Mouse (Mus musculus): ENCODE data around the gene Pcbp2.

Pcbp2 gene

GRCm38 (mm10) chr15:102507561-102507960 is 37.2 kb downstream of the Pcbp2 start:
- DNase-seq (ENCODE audit: low spot score) = no peak

DNA sequence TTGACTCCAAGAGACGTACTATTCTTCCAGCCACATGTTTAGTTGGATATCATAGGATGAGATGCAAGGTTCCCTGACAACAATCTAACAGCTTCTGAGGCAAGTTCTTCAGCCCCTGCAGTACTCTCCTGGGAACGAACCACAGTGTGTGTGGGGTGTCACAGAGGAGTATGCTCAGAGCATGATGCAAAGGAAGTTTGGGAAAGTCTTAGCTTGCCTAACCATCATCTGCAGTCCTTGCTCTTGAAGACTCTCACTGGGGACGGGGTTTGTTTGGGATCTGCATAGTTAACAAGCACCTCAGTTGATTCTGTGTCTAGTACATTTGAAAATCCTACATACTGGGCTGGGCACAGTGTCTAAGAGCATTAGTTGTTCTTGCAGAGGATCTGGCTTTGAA is 38.0 kb downstream of the Pcbp2 start:
- DNase-seq (ENCODE audit: low spot score) = no peak

DNA sequence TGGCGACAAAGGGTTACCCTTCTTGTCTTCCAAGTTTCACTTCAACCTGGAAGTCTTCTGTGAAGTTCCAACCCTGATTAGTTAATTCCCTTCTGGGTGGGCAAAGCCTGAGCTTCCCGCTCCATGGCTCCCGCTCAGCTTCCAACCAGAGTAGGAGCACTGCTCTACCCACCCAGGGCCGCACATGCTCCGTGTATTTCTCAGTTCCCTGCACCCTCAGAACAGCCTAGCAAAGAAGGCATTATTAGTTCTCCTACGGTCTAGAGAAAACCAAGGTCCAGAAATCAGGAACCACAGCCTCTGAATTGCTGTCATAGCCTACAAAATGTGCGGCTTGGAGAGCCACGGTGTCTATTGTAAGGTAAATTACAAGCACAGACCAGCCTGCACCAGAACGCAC is 39.8 kb downstream of the Pcbp2 start:
- no peak for DNase-seq (ENCODE audit: low spot score)

DNA sequence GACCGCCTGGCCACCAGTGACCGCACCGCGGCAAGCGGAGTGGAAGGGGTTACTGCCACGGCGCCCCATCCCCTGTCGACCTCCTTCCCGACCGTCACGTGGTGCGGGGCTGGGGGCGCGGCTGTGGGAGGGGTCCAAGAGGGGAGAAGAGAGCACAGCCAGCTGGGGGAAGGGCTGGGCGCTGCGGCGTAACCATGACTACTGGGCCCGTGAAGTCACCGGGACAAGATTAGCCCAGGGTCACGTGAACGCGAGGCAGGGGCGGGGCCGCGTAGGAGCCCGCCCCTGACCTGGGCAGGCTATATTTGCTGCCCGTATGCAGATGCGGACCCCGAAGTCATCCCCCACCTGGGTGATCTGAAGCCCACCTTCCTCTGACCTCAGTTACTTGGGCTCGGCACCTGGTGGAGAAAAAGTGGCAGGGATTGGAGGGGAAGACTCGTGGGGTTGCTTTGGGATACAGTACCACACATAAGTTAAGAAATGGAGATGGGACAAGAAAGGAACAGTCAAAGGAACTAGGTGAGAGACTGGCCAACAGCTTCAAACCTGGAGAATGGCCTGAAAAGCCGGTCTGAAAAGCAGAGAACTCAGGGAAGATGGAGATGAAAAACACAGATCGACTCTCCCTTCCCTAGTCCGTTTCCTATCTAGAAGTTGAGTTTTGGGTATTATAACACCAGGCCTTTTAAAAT is 40.4 kb downstream of the Pcbp2 start:
- peak; percentile 58 for DNase-seq (ENCODE audit: low spot score)

GRCm38 (mm10) chr15:102511285-102511833 is 41.0 kb downstream of the Pcbp2 start:
- no peak for DNase-seq (ENCODE audit: low spot score)

- DNase-seq (ENCODE audit: low spot score) = no peak
Measured at GRCm38 (mm10) chr15:102512010-102512409, 41.7 kb downstream of the Pcbp2 start.

GRCm38 (mm10) chr15:102512471-102512870 is 42.1 kb downstream of the Pcbp2 start:
- DNase-seq (ENCODE audit: low spot score) = no peak

DNA sequence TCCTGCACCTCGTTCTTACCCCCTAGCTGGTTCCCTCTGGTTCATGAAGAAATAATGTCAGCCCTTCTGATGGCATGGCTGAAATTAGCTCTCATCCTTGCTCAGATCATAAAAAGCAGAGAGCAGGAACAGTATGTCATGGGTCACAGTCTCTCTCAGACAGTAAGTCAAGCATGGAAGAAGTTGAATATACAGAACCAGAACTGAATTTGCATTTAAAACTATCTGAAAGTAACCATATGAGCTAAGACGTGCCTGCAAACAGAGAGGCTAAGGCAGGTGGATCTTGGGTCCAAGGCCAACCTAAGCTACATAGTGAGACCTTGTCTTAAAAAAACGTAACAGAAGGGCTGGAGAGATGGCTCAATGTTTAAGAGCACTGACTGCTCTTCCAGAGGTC is 42.7 kb downstream of the Pcbp2 start:
- no peak for DNase-seq (ENCODE audit: low spot score)

DNA sequence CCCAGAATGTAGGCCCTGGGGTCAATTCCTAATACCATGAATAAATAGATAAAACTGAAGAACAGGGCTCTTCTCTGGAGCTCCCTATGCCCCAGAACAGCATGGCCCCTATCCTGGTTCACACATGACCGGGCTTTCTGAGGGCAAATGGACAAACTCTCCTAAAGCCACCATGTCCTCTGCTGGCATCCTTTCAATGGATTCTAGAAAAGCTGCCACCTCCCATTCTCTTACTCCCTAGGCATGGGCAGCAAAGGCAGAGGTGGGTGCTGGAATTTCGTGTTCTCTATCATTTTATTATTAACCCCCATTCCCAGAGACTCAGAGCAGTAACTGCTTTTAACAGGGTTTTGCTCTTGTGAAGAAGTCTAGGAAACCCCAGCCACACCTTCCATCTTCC is 44.9 kb downstream of the Pcbp2 start:
- no peak for DNase-seq (ENCODE audit: low spot score)

DNA sequence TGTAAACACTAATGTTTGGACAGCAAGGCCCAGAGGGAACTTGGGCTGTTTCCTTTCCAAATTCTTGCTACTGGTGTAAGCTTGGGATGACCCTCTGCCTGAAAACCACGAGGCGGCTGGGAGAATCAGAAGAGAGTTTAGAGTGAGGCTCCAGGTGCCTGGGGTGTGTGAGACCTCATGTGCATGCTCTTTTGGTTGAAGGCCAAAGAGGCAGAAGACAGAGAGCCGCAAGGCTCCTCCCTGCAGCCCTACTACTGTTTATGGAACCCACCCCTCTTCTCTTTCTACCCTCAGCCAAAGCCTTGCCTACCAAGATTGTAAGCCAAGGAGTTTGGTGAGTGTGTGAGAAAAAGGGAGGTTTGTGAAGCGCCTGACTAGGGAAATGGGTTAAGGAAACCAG is 45.5 kb downstream of the Pcbp2 start:
- no peak for DNase-seq (ENCODE audit: low spot score)

DNA sequence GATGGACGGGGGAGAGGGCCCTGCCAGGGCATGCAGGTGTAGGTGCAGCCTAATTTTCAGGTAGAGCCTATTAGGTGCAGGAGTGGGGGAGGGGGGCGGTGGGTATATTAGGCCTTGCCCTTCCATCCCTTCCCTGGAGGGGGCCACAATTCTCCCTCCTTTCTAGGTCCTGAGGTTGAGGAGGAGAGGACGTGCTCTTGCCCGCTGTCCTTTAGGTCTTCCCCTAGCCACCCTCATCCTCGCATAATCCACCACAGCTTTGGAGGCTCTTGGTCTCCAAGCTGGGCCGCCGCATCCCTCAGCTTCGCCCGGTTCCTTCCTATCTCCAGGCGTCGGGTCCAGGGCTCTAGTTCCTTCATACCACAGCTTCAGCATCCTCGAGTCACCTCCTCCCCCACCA is 46.0 kb downstream of the Pcbp2 start:
- no peak for DNase-seq (ENCODE audit: low spot score)

- peak; percentile 35 for DNase-seq (ENCODE audit: low spot score)
Measured at GRCm38 (mm10) chr15:102516728-102517404, 46.5 kb downstream of the Pcbp2 start, which contains the start of gene Map3k12. Map3k12 (minus strand) TSS chr15:102517064.

DNA sequence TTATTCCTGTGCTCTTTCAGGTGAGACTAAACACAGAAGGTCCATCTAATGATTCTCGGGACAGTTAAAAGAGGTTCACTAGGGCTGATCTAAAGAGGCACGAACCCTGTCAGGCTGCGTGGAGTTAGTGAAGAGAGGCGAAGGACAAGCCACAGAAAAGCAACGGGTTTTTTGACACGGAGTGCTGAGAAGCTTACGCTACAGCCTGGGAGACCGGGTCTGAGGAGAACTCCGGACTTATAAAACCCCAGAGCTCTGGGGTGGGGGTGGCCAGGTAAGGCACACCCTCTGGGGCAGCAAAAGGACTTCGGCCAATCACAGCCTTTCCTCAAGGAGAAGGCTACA is 47.3 kb downstream of the Pcbp2 start:
- DNase-seq (ENCODE audit: low spot score) = no peak

DNA sequence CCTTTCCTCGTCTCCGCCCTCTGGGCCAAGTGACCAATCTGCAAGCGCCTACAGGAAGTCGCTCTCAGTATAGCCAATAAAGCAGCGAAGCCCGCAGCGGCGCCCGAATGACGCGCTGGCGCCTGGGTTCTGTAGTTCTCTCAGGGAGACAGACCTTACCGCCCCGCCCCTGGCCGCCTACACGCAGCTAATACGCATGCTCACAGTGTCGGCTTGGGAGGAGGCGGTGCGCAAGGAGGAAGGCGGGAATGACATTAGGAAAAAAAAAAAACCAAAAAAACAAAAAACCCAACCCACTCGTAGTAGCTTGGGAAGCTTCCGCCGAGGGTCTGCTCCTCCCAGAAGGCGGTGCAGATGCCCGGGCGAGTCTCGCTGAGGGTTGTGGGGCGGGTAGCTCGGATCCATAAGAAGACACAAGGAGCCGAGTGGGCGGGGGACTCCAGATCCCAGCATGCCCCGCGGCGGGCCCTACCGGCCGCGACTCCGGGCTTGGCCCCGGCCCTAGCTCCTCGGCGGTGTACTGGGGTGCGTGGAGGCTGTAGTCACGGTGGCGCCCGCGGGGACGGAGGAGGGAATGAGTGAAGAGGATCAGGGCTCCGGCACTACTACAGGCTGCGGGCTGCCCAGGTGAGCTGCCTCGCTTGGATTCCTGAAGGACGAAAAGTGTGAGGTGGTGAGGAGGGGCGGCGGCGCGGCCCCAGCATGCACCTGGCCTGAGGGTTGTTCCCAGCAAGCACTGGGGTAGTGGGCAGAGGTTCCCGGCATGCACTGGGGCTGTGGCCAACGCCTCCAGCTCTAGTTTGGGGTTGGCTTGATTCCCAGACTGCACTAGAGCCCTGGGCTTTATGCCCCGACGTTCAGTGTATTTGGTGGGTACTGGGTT is 47.9 kb downstream of the Pcbp2 start, which contains the start of gene Tarbp2:
Gene Tarbp2, plus strand, starts transcription at position 217 of the 883 bp plus-strand sequence.
- peak; percentile 98 for DNase-seq (ENCODE audit: low spot score)

GRCm38 (mm10) chr15:102518859-102519201 is 48.5 kb downstream of the Pcbp2 start:
- no peak for DNase-seq (ENCODE audit: low spot score)

DNA sequence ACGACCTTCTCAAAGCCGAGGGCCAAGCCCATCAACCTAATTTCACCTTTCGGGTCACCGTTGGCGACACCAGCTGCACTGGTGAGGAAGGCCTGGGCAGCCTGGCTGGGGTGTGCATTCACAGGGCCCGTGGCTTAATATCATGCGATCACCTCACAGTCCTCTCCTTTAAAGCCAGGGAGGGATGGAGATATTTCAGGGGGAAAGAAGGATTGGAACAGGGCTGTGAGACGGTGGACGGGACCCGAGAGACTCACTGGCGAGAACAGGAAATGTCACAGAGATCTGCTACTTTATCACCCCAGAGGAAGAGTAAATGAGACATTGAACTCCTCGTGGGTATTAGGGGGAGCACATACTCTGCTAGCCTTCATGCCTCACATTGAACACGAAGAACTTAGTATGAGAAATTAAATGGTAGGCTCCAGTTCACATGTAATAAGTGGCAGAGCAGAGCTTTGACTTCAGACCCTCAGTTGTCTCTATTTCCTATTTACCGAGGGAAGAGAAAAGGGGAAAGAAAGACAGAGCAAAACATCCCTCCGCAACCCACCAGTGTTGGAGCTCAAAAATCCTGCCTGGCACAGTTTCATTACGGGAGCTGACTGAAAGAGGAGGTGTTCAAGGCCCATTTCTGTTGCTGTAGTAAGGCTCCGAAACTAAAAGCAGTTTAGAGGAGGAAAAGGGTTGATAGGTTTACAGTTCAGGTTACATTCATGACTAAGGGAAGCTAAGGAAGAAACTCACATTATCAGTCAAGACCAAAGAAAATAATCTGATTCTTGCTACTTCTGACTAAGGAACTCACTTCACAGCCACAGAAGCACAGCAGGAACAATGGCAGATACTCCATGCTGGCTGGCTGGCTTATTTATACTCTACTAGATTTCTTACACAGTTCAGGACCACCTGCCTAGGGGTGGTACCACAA is 49.1 kb downstream of the Pcbp2 start:
- DNase-seq (ENCODE audit: low spot score) = no peak

DNA sequence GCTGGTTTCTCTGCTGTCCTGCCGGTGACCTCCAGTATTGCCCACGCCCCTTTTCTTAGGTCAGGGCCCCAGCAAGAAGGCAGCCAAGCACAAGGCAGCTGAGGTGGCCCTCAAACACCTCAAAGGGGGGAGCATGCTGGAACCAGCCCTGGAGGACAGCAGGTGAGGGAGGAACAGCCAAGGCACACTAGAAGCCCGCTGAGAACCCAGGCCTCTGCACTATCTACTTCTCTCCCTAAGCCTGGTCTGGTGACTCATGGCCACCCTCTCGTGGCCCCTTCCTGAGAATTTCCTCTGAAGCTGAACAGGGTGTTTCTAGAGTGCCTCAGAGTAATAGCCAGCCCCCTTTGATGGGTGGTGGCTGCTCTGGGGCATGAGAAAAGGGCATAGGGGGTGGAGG is 50.1 kb downstream of the Pcbp2 start:
- DNase-seq (ENCODE audit: low spot score) = no peak

GRCm38 (mm10) chr15:102521480-102521879 is 51.1 kb downstream of the Pcbp2 start:
- DNase-seq (ENCODE audit: low spot score) = no peak

DNA sequence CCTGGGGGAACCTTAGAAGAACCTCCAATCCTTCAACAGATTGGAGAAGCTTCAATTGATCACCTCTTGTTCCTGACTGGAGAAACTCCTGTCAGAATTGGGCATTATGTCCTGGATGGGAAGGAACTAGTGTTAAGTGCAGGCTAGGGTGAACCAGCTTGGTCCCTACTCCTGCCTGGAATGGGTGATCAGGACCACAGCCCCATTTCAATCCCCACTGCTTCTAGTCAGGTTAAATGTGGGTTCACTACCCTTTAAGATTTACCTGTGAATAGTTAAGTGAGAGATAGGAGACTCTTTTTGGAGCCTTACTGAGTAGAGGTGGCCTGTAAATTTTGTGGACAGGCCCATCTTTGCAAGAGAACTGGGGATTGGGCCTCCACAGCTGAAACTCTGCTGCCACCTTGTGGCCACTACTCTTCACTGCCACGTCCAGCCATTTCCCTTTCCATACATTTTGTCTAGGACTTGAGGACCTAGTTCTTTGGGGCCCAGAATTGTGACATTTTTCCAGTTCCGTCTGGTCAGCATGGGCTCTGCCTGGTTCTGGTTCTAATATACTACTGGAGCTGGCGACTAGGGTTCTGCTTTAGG is 54.6 kb downstream of the Pcbp2 start, which contains the start of gene Npff:
Gene Npff, minus strand, starts transcription at position 51 of the 594 bp plus-strand sequence.
- peak; percentile 64 for DNase-seq (ENCODE audit: low spot score)

DNA sequence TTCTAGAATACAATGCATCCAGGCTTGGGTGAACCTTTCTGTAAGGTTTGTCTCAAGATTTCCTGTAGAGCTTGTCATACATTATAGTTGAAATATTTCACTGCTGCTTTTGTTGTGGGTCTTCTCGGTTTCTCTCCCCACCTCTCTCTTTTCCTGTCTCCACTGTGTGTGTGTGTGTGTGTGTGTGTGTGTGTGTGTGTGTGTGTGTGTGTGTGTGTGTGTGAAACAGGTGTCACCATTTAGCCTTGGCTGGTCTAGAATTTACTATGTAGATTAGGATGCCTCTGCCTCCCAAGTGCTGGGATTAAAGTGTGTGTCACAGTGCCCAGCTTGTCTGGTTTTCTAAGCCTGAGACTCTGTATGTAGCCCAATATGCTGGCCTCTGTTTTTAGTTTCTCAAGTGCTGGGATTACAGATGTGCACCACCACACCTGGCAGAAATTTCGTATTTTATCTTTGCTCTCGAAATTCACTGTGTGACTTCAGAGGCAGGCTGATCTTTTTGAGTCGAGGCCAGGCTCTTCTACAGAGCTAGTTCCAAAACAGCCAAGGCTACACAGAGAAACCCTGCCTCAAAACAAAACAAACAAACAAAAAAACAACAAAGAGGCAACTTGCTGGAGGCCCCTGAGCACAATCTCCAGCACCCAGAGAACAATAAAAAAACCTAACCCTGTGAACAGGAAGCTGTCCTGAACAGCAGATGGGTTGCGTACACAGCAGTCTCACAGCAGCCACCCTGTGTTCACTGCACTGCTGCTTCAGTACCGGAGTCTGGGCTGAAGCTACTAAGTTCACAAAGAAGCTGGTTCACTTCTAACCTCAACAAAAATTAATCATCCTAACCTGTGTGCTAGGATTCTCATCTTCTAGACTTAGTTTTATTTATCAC is 56.0 kb downstream of the Pcbp2 start:
- DNase-seq (ENCODE audit: low spot score) = no peak

All from spleen, adult 12 weeks (tissue).